Mouse (Mus musculus) limb, embryonic 11.5 days (tissue): ENCODE measurements around the gene Arhgap32. TPM values are rescaled to one million over a fixed set of nuclear protein-coding genes. Genes with fewer than 3 reads are reported as not detected.

Experiments
- ATAC-seq: fragments of 200-750 bp; cut with Nextera tagmentation; 2 replicates; pipeline ENCODE4 v1.8.0; 2017; ENCODE audit warnings: low read depth; ENCODE audit not compliant: insufficient number of reproducible peaks, low FRiP score, low TSS enrichment
- DNase-seq: peaks from one replicate; pipeline ENCODE4 v3.0.0-alpha.2; 2015; ENCODE audit warnings: low spot score
- H3K27ac ChIP-seq: fragments of 300-500 bp; sonication (generic); replicated peaks from 2 replicates; pipeline ENCODE4 v1.5.1; 2014; ENCODE audit warnings: low read depth, mild to moderate bottlenecking, low read length
- H3K27me3 ChIP-seq: fragments of 300-500 bp; sonication (generic); 2 replicates; pipeline ENCODE4 v1.6.1; 2014; ENCODE audit warnings: mild to moderate bottlenecking, low read length, mixed read lengths; ENCODE audit not compliant: control insufficient read depth, insufficient read depth
- H3K36me3 ChIP-seq: fragments of 300-500 bp; sonication (generic); 2 replicates; pipeline ENCODE4 v1.6.1; 2014; ENCODE audit warnings: mild to moderate bottlenecking, low read length, moderate library complexity, mixed read lengths; ENCODE audit not compliant: control insufficient read depth, insufficient read depth
- H3K4me1 ChIP-seq: fragments of 300-500 bp; sonication (generic); 2 replicates; pipeline ENCODE4 v1.6.1; 2014; ENCODE audit warnings: low read length, mixed read lengths; ENCODE audit not compliant: control insufficient read depth, insufficient read depth
- H3K4me2 ChIP-seq: fragments of 300-500 bp; sonication (generic); 2 replicates; pipeline ENCODE4 v1.6.1; 2014; ENCODE audit warnings: low read depth, mild to moderate bottlenecking, moderate library complexity; ENCODE audit not compliant: severe bottlenecking
- H3K4me3 ChIP-seq: fragments of 300-500 bp; sonication (generic); 2 replicates; pipeline ENCODE4 v1.5.1; 2014; ENCODE audit warnings: low read depth, low read length
- H3K9ac ChIP-seq: fragments of 300-500 bp; sonication (generic); 2 replicates; pipeline ENCODE4 v1.6.1; 2014; ENCODE audit warnings: mild to moderate bottlenecking, low read length
- H3K9me3 ChIP-seq: fragments of 300-500 bp; sonication (generic); 2 replicates; pipeline ENCODE4 v1.6.1; 2016; ENCODE audit warnings: low read length; ENCODE audit not compliant: control insufficient read depth
- WGBS: fragments of 180-500 bp; shearing (Covaris S2); extraction: QIAGEN DNeasy Blood & Tissue Kit; methylation state at CpG from one replicate; pipeline ENCODE4 v1.1.7; 2014; 5-methylcytosine and 5-hydroxymethylcytosine counted together
- polyA plus RNA-seq: library from polyadenylated mRNA; unstranded; fragments of >200 nt; fragmentation: Nextera tagmentation; extraction: Ambion mirVana; gene quantifications from 2 replicates; pipeline ENCODE4 v1.2.1, GENCODE M21; 2014

The Arhgap32 gene
- polyA plus RNA-seq, 1 experiment from 2014 or later = 5.3 TPM

- no peaks in the 10 kb centered on the region for H3K4me1 ChIP-seq
- H3K9me3 ChIP-seq = no peaks in the 10 kb centered on the region
- H3K27ac ChIP-seq = no peak overlapping the region
- WGBS = 93% methylated on average over 5 of the region's 5 CpGs
- no peak overlapping the region for H3K4me3 ChIP-seq
- no peak for DNase-seq
- no peak overlapping the region for H3K4me2 ChIP-seq
- no peaks in the 10 kb centered on the region for H3K36me3 ChIP-seq
- no peak overlapping the region for H3K9ac ChIP-seq
- no peaks in the 10 kb centered on the region for H3K27me3 ChIP-seq
- no peak for ATAC-seq
Observed at GRCm38 (mm10) chr9:32240449-32240848, 124.5 kb downstream of the Arhgap32 start.

- Histone ChIP-seq H3K4me2 (no peak overlapping the region), H3K9ac (no peak overlapping the region), H3K4me3 (no peak overlapping the region), H3K27ac (no peak overlapping the region), H3K4me1 (no peaks in the 10 kb centered on the region), H3K27me3 (no peaks in the 10 kb centered on the region), H3K9me3 (no peaks in the 10 kb centered on the region), H3K36me3 (no peaks in the 10 kb centered on the region)
- no peak for ATAC-seq
- DNase-seq = no peak
- WGBS = 85% methylated on average over 9 of the region's 9 CpGs
Observed at GRCm38 (mm10) chr9:32241637-32242199, 125.8 kb downstream of the Arhgap32 start.

GRCm38 (mm10) chr9:32242921-32243617 is 127.1 kb downstream of the Arhgap32 start:
- no peak for DNase-seq
- no peaks in the 10 kb centered on the region for H3K9me3 ChIP-seq
- peaks cover 4% of the 10 kb centered on the region; the same call in 1 of the 2 replicates for H3K36me3 ChIP-seq
- H3K4me1 ChIP-seq = no peaks in the 10 kb centered on the region
- 89% methylated on average over 2 of the region's 2 CpGs for WGBS
- H3K9ac ChIP-seq = no peak overlapping the region
- H3K4me3 ChIP-seq = no peak overlapping the region
- no peak overlapping the region for H3K4me2 ChIP-seq
- no peaks in the 10 kb centered on the region for H3K27me3 ChIP-seq
- H3K27ac ChIP-seq = no peak overlapping the region
- no peak for ATAC-seq

GRCm38 (mm10) chr9:32245237-32245636 is 129.3 kb downstream of the Arhgap32 start:
- Histone ChIP-seq H3K27ac (no peak overlapping the region), H3K9ac (no peak overlapping the region), H3K4me3 (no peak overlapping the region), H3K9me3 (no peaks in the 10 kb centered on the region), H3K4me1 (no peaks in the 10 kb centered on the region), H3K36me3 (peaks cover 4% of the 10 kb centered on the region; the same call in 1 of the 2 replicates), H3K4me2 (no peak overlapping the region), H3K27me3 (no peaks in the 10 kb centered on the region)
- DNase-seq (no peak), ATAC-seq (no peak)
- WGBS = 87% methylated on average over 3 of the region's 3 CpGs

- no peaks in the 10 kb centered on the region for H3K9me3 ChIP-seq
- DNase-seq (no peak), ATAC-seq (no peak)
- no peak overlapping the region for H3K4me3 ChIP-seq
- no peaks in the 10 kb centered on the region for H3K4me1 ChIP-seq
- WGBS = 88% methylated on average over 6 of the region's 6 CpGs
- H3K4me2 ChIP-seq = no peak overlapping the region
- H3K36me3 ChIP-seq = peaks cover 4% of the 10 kb centered on the region; the same call in 1 of the 2 replicates
- no peaks in the 10 kb centered on the region for H3K27me3 ChIP-seq
- H3K27ac ChIP-seq = no peak overlapping the region
- H3K9ac ChIP-seq = no peak overlapping the region
Observed at GRCm38 (mm10) chr9:32246123-32246716, 130.3 kb downstream of the Arhgap32 start.

- Histone ChIP-seq H3K36me3 (peaks cover 4% of the 10 kb centered on the region; the same call in 1 of the 2 replicates), H3K4me3 (no peak overlapping the region), H3K4me1 (no peaks in the 10 kb centered on the region), H3K4me2 (no peak overlapping the region), H3K27ac (no peak overlapping the region), H3K9ac (no peak overlapping the region), H3K9me3 (no peaks in the 10 kb centered on the region), H3K27me3 (no peaks in the 10 kb centered on the region)
- ATAC-seq (no peak), DNase-seq (no peak)
- WGBS = 88% methylated on average over 4 of the region's 4 CpGs
Observed at GRCm38 (mm10) chr9:32250486-32250885, 134.6 kb downstream of the Arhgap32 start.

- no peak overlapping the region for H3K4me3 ChIP-seq
- 91% methylated on average over 4 of the region's 4 CpGs for WGBS
- DNase-seq = no peak
- no peaks in the 10 kb centered on the region for H3K36me3 ChIP-seq
- no peak overlapping the region for H3K4me2 ChIP-seq
- no peak for ATAC-seq
- no peaks in the 10 kb centered on the region for H3K9me3 ChIP-seq
- H3K27ac ChIP-seq = no peak overlapping the region
- no peak overlapping the region for H3K9ac ChIP-seq
- H3K4me1 ChIP-seq = no peaks in the 10 kb centered on the region
- H3K27me3 ChIP-seq = no peaks in the 10 kb centered on the region
Observed at GRCm38 (mm10) chr9:32253721-32254120, 137.8 kb downstream of the Arhgap32 start.

- Histone ChIP-seq H3K4me3 (no peak overlapping the region), H3K27ac (no peak overlapping the region), H3K9me3 (no peaks in the 10 kb centered on the region), H3K9ac (no peak overlapping the region), H3K4me1 (no peaks in the 10 kb centered on the region), H3K4me2 (no peak overlapping the region), H3K36me3 (peaks cover 4% of the 10 kb centered on the region; the same call in 1 of the 2 replicates), H3K27me3 (no peaks in the 10 kb centered on the region)
- DNase-seq (no peak), ATAC-seq (no peak)
- WGBS = 94% methylated on average over 8 of the region's 8 CpGs
Observed at GRCm38 (mm10) chr9:32257365-32257764, 141.4 kb downstream of the Arhgap32 start.
